Mouse (Mus musculus): ENCODE data around the gene Ube3c.
A peak's percentile ranks its signal among the peaks of the same experiment; 100 is the strongest.
"Not testable (repeated sequence)": the region's sequence is repeated elsewhere in the genome, so short reads cannot be mapped to it uniquely, and the experiment has no call there.

Ube3c gene

DNA sequence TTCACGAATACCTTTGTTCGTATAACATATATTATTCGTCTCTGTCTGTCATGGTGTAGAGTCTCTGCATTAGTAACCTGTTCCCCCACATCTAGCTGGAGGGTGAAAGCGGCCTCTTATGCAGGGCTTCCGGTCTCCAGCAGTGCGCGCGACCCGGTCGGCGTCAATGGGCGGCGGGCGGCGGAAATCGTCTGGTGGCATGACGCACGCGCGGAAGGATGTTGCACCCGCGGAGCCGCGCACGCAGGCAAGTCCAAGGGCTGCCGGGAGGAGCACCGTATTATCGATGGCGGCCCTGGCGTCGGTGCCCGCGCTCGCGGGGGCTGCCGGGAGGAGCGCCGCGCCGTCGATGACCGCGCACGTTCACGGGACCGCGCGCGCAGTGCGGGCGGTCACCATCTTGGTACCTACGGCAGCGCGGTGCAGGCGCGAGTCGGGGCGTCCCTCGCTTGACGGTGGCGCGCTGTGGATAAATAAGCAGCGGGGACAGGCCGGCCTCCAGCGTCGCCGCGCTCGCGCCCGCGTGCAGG, at the start of gene Ube3c:
Gene Ube3c, plus strand, starts transcription at position 395 of the 530 bp plus-strand sequence.
- DNase-seq (ENCODE audit: low spot score): peak; percentile 83

DNA sequence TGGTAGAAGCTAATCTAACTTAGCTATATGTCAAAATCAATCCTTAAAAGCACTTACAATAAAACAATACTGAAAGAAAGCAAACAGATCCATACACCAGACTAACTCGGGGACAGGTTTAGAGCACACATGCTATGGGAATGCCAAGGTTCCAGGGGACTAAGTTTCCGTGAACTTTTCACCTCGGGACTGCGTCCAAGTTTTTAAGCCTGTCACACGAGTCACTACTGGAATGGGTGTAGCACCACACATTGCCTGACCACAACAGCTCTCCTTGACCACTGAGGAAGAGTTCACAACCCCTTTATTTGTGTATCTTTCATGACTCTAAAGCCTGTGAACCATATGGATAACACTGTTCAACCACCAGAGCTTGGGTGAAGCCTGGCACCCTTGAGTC, 8.9 kb upstream of the Ube3c start:
- DNase-seq (ENCODE audit: low spot score): no peak

- no peak for DNase-seq (ENCODE audit: low spot score)
Observed at GRCm38 (mm10) chr5:29560667-29561066, 8.4 kb upstream of the Ube3c start.

GRCm38 (mm10) chr5:29569378-29570280, 587 bp downstream of the Ube3c start:
- DNase-seq (ENCODE audit: low spot score): peak; percentile 2

GRCm38 (mm10) chr5:29574286-29574685, 5.2 kb downstream of the Ube3c start:
- not testable (repeated sequence) for DNase-seq (ENCODE audit: low spot score)

DNA sequence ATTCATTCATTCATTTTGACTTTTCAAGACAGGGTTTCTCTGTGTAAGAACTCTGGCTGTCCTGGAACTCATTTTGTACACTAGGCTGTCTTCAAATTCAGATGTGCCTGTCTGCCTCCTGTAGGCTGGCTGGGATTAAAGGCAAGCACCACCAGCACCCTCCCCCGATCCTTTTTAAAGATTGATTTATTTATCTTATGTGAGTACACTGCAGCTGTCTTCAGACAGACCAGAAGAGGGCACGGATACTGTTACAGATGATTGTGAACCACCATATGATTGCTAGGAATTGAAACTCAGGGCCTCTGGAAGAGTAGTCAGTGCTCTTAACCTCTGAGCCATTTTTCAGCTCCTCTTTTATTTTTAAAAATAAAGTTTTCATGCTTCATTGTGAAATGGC, 6.0 kb downstream of the Ube3c start:
- no peak for DNase-seq (ENCODE audit: low spot score)

DNA sequence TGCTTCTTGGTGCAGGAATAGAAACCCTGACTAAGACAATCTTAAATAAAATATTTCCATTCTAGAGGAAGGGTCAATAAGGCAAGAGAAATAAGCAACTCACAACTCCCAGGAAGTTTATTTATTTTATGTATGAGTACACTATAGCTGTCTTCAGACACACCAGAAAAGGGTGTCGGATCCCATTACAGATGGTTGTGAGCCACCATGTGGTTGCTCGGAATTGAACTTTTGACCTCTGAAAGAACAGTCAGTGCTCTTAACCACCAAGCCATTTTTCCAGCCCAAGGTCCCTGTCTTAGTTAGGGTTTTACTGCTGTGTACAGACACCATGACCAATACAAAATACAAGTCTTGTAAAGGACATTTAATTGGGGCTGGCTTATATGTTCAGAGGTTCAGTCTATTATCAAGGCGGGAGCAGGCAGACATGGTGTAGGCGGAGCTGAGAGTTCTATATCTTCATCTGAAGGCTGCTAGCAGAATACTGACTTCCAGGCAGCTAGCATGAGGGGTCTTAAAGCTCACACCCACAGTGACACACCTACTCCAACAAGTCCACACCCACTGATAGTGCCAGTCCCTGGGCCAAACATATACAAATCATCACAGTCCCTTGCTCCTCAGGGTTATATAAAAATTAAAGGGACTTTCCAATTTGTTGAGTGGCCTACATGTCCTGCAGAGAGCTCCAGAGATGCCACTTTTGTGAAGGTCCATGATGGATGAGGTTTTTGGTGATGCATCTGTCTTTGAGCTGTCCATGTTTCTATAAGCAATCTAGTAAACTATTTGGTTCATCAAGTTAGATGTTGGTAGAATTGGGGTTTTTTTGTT, 9.0 kb downstream of the Ube3c start:
- DNase-seq (ENCODE audit: low spot score): no peak

DNA sequence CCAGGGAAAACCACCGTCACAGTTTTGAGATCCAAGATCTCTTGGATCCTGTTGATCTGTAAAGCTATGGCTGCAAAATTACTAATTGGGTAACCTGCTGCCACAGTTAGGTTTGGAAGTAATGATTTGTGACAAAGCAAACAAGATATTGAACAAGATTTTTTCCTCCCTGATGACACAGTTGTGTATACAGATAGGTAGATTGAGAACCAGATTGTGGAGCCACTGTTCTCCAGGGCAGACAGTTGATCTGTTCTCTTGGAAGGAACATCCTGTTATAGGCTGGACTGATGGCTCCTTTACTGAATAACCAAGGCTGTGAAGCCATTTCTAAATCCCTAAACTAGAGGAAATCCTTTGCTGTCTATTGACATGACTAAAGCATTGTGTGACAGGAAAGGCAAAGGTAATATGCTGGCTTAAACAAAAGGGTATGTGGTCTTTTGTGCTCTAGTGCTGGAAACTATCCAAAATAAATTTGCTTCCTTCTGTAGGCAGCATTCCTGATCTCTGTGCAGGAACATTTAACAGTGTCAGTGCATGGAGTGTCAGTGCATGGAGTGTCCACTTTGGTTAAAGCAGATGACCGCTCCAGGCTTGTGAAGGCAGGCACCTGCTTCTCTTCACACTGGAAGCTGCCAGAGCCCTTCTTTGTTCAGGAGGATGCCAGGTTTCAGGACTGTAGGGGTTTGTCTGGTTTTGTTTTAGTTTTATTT, 15.0 kb downstream of the Ube3c start:
- DNase-seq (ENCODE audit: low spot score): no peak

DNA sequence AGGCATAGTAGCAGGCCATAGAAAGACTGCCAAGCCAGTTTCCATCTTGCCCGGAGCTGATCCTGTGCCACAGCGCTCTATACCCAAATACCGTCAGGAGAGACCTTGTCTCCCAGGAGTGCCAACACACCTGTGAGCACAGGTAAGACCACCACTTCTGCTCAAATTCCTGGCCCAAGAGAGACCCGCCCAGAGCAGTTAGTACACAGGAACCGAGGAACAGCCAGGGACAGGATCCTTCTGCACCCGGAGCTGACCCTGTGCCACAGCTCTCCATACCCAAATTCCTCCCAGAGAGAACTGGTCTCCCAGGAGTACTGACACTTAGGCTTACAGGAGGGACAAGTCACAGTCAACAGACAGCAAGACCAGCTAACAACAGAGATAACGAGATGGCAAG, 23.1 kb downstream of the Ube3c start:
- not testable (repeated sequence) for DNase-seq (ENCODE audit: low spot score)

DNA sequence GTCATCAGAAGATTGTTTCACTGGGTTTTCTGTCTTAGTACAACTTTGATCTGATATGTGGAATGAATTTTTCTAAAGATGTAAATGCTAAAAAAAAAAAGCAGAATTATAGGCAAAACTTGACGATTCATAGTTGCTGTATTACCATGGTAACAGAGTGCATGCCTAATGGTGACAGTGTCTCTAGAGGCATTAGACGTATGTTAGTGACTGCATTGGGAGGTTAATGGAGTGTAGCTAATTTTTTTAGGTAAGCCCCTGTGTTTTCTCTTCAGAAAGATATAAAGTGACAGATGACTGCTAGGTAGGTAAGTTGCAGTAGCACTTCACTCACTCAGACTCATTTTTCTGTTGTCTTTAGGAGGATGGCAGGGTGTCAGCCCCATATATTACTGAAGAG, 37.5 kb downstream of the Ube3c start:
- DNase-seq (ENCODE audit: low spot score): no peak

DNA sequence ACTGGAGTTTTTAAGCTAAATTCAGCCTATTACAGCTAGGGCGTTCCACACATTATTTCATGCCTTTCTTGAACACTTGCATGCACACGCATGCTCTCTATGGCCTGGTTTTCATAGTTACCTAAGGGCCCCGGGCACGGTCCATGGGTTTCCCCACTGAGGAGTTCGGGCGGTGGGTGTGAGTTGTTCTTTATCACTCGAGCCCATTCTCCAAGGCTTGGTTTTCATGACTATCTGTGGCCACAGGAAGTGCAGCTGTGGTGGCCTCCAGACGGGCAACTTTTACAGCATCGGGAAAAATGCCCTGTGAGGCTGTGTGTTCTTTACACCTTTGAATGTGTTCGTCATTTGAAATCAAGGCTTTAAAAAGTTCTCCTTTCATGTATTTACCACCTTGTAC, 56.6 kb downstream of the Ube3c start:
- DNase-seq (ENCODE audit: low spot score): no peak

DNA sequence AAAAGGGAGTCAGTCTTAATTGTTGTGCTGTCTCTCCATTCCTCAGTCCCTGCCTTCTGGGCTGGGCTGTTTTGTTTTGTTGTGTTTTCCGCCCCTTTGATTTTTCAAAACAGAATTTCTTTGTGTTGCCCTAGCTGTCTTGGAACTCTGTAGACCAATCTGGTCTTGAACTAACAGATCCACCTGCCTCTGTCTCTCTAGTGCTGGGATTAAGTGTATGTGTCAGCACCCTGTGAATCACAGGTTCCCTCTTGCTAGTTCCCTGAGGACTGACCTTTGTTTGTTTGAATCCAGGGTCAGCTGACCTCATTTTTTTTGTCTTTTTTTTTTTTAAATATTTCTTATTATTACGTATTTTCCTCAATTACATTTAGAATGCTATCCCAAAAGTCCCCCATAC, 60.9 kb downstream of the Ube3c start:
- DNase-seq (ENCODE audit: low spot score): no peak

DNA sequence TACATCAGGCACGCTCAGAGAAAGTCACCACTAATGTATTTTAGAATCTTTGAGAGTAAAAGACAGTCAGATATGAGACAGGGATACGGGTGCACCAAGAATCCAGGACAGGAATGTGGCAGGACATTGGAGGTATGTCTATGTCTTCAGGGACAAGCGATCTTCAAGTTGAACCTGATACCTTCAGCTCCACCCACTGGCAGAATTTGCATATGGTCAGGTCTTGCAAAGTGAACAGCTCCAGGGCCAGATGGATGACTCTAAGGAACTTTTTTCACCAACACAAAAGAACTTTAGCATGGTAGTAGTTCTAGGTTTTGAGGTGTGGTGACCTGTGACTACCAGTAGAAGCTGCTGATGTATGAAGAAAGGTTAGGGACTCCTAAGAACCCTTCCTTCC, 62.7 kb downstream of the Ube3c start:
- no peak for DNase-seq (ENCODE audit: low spot score)

- no peak for DNase-seq (ENCODE audit: low spot score)
Observed at GRCm38 (mm10) chr5:29636298-29636697, 67.3 kb downstream of the Ube3c start.

DNA sequence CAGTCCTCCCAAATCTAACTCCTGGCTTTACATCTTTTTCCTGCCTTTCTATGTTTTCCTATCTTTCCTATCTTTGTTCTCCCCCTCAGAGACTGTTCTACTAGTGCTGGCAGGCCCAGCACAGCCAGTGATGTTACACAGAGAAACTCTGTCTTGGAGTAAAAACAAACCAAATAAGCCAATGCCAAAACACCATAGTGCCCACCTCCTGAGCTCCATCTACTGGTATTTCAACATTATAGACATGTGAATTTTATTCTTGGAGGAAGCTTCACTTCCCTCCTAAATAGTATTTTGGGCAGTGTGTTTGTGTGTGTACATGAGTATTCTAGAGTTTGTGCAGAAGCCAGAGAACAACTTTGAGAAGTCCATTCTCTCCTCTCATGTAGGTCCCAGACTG, 67.8 kb downstream of the Ube3c start:
- DNase-seq (ENCODE audit: low spot score): no peak

DNA sequence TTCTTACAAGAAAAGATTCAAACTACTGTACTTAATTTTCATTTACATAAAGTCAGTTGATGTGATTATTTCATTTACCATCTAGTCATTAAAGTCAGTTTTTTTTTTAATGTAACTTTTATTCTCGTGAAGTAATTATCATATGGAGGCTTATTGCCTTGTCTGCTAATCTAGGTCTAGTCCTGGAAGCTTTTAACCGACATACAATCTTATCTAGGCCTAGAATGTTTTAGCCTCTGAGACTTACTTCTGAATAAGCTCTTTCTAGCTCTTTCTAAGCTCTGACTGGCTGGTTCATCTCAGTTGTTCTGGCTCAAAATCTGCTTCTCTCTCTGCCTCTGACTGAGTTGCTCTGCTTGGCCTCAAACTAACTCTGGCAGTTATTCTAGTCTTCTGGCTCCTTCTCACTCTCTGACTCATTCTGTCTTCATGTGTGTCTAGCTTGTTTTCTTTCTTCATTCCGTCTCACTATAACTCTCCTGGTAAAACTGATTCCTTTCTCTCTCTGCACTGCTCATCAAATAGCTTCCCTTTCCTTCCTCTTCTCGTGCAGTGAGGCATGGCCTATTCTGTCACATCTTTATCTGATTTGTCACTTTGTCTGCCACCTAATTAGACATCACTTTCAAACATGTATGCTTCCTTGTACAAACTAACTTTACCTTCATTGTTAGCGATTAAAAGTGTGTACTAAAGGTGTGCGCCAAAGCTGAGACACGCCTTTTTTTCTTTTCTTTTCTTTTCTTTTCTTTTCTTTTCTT, 72.3 kb downstream of the Ube3c start:
- DNase-seq (ENCODE audit: low spot score): no peak

- no peak for DNase-seq (ENCODE audit: low spot score)
Observed at GRCm38 (mm10) chr5:29651696-29652095, 82.7 kb downstream of the Ube3c start.

DNA sequence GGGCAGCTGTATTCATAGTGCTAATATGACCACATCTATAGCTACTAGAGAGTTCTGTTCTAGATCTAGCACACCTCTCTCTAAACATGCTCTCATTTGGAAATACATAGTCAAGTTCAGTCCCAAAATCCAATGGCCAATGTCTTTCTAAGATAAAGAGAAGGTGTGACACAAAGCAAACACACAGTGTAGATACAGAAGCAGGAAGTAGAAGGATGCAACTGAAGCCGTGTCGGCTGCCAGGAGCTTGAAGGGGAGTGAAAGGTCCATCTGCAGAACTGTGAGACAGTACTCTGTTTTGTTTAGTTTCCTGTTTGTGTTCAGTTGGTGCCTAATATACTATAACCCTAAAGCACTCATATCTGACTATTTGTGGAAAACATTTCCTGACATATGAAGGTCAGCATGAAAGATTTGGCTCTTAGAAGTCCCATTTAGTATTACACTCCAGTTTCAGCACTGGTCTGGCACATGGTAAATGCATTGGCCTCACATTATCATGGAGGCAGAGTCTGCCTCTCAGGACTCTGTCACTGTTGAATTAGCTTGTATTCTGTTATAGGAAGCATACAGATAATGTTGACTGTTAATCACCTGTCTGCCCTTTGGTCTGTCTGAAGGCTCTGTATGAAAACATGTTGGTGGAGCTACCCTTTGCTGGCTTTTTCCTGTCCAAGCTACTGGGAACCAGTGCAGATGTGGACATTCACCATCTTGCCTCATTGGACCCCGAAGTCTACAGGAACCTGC, 88.7 kb downstream of the Ube3c start:
- no peak for DNase-seq (ENCODE audit: low spot score)

DNA sequence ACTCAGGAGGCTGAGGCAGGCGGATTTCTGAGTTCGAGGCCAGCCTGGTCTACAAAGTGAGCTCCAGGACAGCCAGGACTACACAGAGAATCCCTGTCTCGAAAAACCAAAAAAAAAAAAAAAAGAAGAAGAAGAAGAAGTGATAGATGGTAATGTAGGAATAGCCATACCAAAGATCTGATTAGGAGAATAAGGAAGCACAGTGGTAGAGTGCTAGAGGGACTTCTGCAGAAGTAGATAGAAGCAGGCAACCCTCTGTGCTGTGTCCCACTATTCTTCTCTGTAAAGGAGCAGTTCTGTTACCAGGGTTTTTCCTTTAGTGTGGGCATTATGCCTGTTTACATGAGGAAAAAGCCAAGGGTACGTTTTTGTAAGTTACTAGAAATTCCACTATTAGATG, 92.2 kb downstream of the Ube3c start:
- DNase-seq (ENCODE audit: low spot score): not testable (repeated sequence)

GRCm38 (mm10) chr5:29665391-29665790, 96.3 kb downstream of the Ube3c start:
- DNase-seq (ENCODE audit: low spot score): no peak

- DNase-seq (ENCODE audit: low spot score): no peak
Observed at GRCm38 (mm10) chr5:29672551-29672950, 103.5 kb downstream of the Ube3c start.
